Mouse (Mus musculus) midbrain, embryonic 12.5 days (tissue): ENCODE measurements around the gene Dgkg. TPM values are rescaled to one million over a fixed set of nuclear protein-coding genes. Genes with fewer than 3 reads are reported as not detected.

ENCODE experiments used
- ATAC-seq: fragments of 200-750 bp; cut with Nextera tagmentation; 2 replicates; pipeline ENCODE4 v1.8.0; 2017; ENCODE audit warnings: low read depth, moderate TSS enrichment, moderate library complexity; ENCODE audit not compliant: low FRiP score
- H3K27ac ChIP-seq: fragments of 300-500 bp; sonication (generic); replicated peaks from 2 replicates; pipeline ENCODE4 v1.5.1; 2016; ENCODE audit warnings: mild to moderate bottlenecking
- H3K27me3 ChIP-seq: fragments of 300-500 bp; sonication (generic); 2 replicates; pipeline ENCODE4 v1.6.1; 2016; ENCODE audit warnings: mild to moderate bottlenecking
- H3K36me3 ChIP-seq: fragments of 300-500 bp; sonication (generic); 2 replicates; pipeline ENCODE4 v1.6.1; 2016
- H3K4me1 ChIP-seq: fragments of 300-500 bp; sonication (generic); 2 replicates; pipeline ENCODE4 v1.6.1; 2016
- H3K4me2 ChIP-seq: fragments of 300-500 bp; sonication (generic); replicated peaks from 2 replicates; pipeline ENCODE4 v1.6.1; 2016; ENCODE audit warnings: mild to moderate bottlenecking, moderate library complexity
- H3K4me3 ChIP-seq: fragments of 300-500 bp; sonication (generic); 2 replicates; pipeline ENCODE4 v1.5.1; 2016; ENCODE audit warnings: mild to moderate bottlenecking
- H3K9ac ChIP-seq: fragments of 300-500 bp; sonication (generic); replicated peaks from 2 replicates; pipeline ENCODE4 v1.6.1; 2016; ENCODE audit warnings: mild to moderate bottlenecking, moderate library complexity
- H3K9me3 ChIP-seq: fragments of 300-500 bp; sonication (generic); 2 replicates; pipeline ENCODE4 v1.6.1; 2016; ENCODE audit warnings: mild to moderate bottlenecking
- WGBS: fragments of 180-500 bp; shearing (Covaris S2); methylation state at CpG from one replicate; pipeline ENCODE4 v1.1.7; 2016; 5-methylcytosine and 5-hydroxymethylcytosine counted together
- polyA plus RNA-seq: library from polyadenylated mRNA; unstranded; fragments of >200 nt; fragmentation: Nextera tagmentation; extraction: Ambion mirVana; gene quantifications from 2 replicates; pipeline ENCODE4 v1.2.1, GENCODE M21; 2016

Gene Dgkg
- polyA plus RNA-seq, 1 experiment from 2014 or later = 0.17 TPM

GRCm38 (mm10) chr16:22615805-22616204 is 41.2 kb downstream of the Dgkg start:
- 89% methylated on average over 4 of the region's 4 CpGs for WGBS
- H3K9ac ChIP-seq = no peak overlapping the region
- H3K9me3 ChIP-seq = no peaks in the 10 kb centered on the region
- no peaks in the 10 kb centered on the region for H3K36me3 ChIP-seq
- no peak overlapping the region for H3K4me3 ChIP-seq
- no peak overlapping the region for H3K27ac ChIP-seq
- no peak for ATAC-seq
- no peaks in the 10 kb centered on the region for H3K4me1 ChIP-seq
- H3K27me3 ChIP-seq = no peaks in the 10 kb centered on the region
- no peak overlapping the region for H3K4me2 ChIP-seq

- no peaks in the 10 kb centered on the region for H3K9me3 ChIP-seq
- H3K4me2 ChIP-seq = no peak overlapping the region
- no peaks in the 10 kb centered on the region for H3K36me3 ChIP-seq
- no peaks in the 10 kb centered on the region for H3K4me1 ChIP-seq
- no peak overlapping the region for H3K9ac ChIP-seq
- no peak overlapping the region for H3K4me3 ChIP-seq
- H3K27ac ChIP-seq = no peak overlapping the region
- H3K27me3 ChIP-seq = no peaks in the 10 kb centered on the region
- ATAC-seq = no peak
- WGBS = 69% methylated on average over 9 of the region's 9 CpGs
Measured at GRCm38 (mm10) chr16:22613186-22614073, 43.6 kb downstream of the Dgkg start.

GRCm38 (mm10) chr16:22608046-22608445 is 49.0 kb downstream of the Dgkg start:
- Histone ChIP-seq H3K9ac (no peak overlapping the region), H3K4me3 (no peak overlapping the region), H3K9me3 (no peaks in the 10 kb centered on the region), H3K27ac (no peak overlapping the region), H3K4me1 (no peaks in the 10 kb centered on the region), H3K27me3 (no peaks in the 10 kb centered on the region), H3K4me2 (no peak overlapping the region), H3K36me3 (no peaks in the 10 kb centered on the region)
- WGBS = 45% methylated on average over 6 of the region's 6 CpGs
- ATAC-seq = no peak

- no peak for ATAC-seq
- H3K27ac ChIP-seq = no peak overlapping the region
- H3K9ac ChIP-seq = no peak overlapping the region
- no peaks in the 10 kb centered on the region for H3K27me3 ChIP-seq
- no peak overlapping the region for H3K4me3 ChIP-seq
- no peaks in the 10 kb centered on the region for H3K9me3 ChIP-seq
- H3K4me1 ChIP-seq = no peaks in the 10 kb centered on the region
- no peaks in the 10 kb centered on the region for H3K36me3 ChIP-seq
- 87% methylated on average over 4 of the region's 4 CpGs for WGBS
- no peak overlapping the region for H3K4me2 ChIP-seq
Measured at GRCm38 (mm10) chr16:22606989-22607388, 50.0 kb downstream of the Dgkg start.

- Histone ChIP-seq H3K27me3 (no peaks in the 10 kb centered on the region), H3K4me2 (no peak overlapping the region), H3K9me3 (no peaks in the 10 kb centered on the region), H3K9ac (no peak overlapping the region), H3K36me3 (no peaks in the 10 kb centered on the region), H3K27ac (no peak overlapping the region), H3K4me1 (no peaks in the 10 kb centered on the region), H3K4me3 (no peak overlapping the region)
- ATAC-seq = no peak
- WGBS = 88% methylated on average over 9 of the region's 9 CpGs
Measured at GRCm38 (mm10) chr16:22602399-22602798, 54.6 kb downstream of the Dgkg start.

GRCm38 (mm10) chr16:22601756-22602155 is 55.3 kb downstream of the Dgkg start:
- Histone ChIP-seq H3K27me3 (no peaks in the 10 kb centered on the region), H3K4me2 (no peak overlapping the region), H3K9me3 (no peaks in the 10 kb centered on the region), H3K9ac (no peak overlapping the region), H3K27ac (no peak overlapping the region), H3K4me1 (no peaks in the 10 kb centered on the region), H3K36me3 (no peaks in the 10 kb centered on the region), H3K4me3 (no peak overlapping the region)
- ATAC-seq = no peak
- whole genome bisulfite sequencing = 84% methylated on average over 3 of the region's 3 CpGs

GRCm38 (mm10) chr16:22600108-22600699 is 56.8 kb downstream of the Dgkg start:
- Histone ChIP-seq H3K27me3 (no peaks in the 10 kb centered on the region), H3K9ac (no peak overlapping the region), H3K4me1 (no peaks in the 10 kb centered on the region), H3K4me2 (no peak overlapping the region), H3K9me3 (no peaks in the 10 kb centered on the region), H3K36me3 (no peaks in the 10 kb centered on the region), H3K4me3 (no peak overlapping the region), H3K27ac (no peak overlapping the region)
- ATAC-seq = no peak
- 91% methylated on average over 4 of the region's 4 CpGs for WGBS

GRCm38 (mm10) chr16:22598741-22599140 is 58.3 kb downstream of the Dgkg start:
- Histone ChIP-seq H3K27ac (no peak overlapping the region), H3K36me3 (no peaks in the 10 kb centered on the region), H3K9ac (no peak overlapping the region), H3K9me3 (no peaks in the 10 kb centered on the region), H3K4me1 (no peaks in the 10 kb centered on the region), H3K27me3 (no peaks in the 10 kb centered on the region), H3K4me2 (no peak overlapping the region), H3K4me3 (no peak overlapping the region)
- ATAC-seq = no peak
- 86% methylated on average over 6 of the region's 6 CpGs for WGBS

- WGBS = 92% methylated on average over 1 of the region's 1 CpGs
- no peaks in the 10 kb centered on the region for H3K9me3 ChIP-seq
- no peak overlapping the region for H3K4me2 ChIP-seq
- no peaks in the 10 kb centered on the region for H3K27me3 ChIP-seq
- no peak overlapping the region for H3K27ac ChIP-seq
- no peaks in the 10 kb centered on the region for H3K4me1 ChIP-seq
- ATAC-seq = no peak
- no peak overlapping the region for H3K4me3 ChIP-seq
- no peak overlapping the region for H3K9ac ChIP-seq
- H3K36me3 ChIP-seq = no peaks in the 10 kb centered on the region
Measured at GRCm38 (mm10) chr16:22596394-22596793, 60.6 kb downstream of the Dgkg start.

GRCm38 (mm10) chr16:22593907-22594306 is 63.1 kb downstream of the Dgkg start:
- no peak overlapping the region for H3K4me2 ChIP-seq
- no peaks in the 10 kb centered on the region for H3K9me3 ChIP-seq
- H3K27me3 ChIP-seq = no peaks in the 10 kb centered on the region
- no peak for ATAC-seq
- no peak overlapping the region for H3K9ac ChIP-seq
- no peak overlapping the region for H3K27ac ChIP-seq
- H3K4me3 ChIP-seq = no peak overlapping the region
- no peaks in the 10 kb centered on the region for H3K4me1 ChIP-seq
- H3K36me3 ChIP-seq = no peaks in the 10 kb centered on the region
- WGBS = 100% methylated on average over 2 of the region's 2 CpGs

- Histone ChIP-seq H3K27ac (no peak overlapping the region), H3K4me2 (no peak overlapping the region), H3K36me3 (no peaks in the 10 kb centered on the region), H3K4me1 (no peaks in the 10 kb centered on the region), H3K4me3 (no peak overlapping the region), H3K9ac (no peak overlapping the region), H3K27me3 (no peaks in the 10 kb centered on the region), H3K9me3 (no peaks in the 10 kb centered on the region)
- WGBS = 81% methylated on average over 5 of the region's 5 CpGs
- no peak for ATAC-seq
Measured at GRCm38 (mm10) chr16:22589619-22590018, 67.4 kb downstream of the Dgkg start.

- Histone ChIP-seq H3K9me3 (no peaks in the 10 kb centered on the region), H3K4me3 (no peak overlapping the region), H3K4me1 (peaks cover 6% of the 10 kb centered on the region; the same call in 1 of the 2 replicates), H3K36me3 (no peaks in the 10 kb centered on the region), H3K27ac (no peak overlapping the region), H3K27me3 (no peaks in the 10 kb centered on the region), H3K4me2 (no peak overlapping the region), H3K9ac (no peak overlapping the region)
- WGBS = 87% methylated on average over 11 of the region's 11 CpGs
- ATAC-seq = no peak
Measured at GRCm38 (mm10) chr16:22586151-22586836, 70.7 kb downstream of the Dgkg start.
